Mouse (Mus musculus): ENCODE results near the gene C2cd4b. TPM values are rescaled to one million over a fixed set of nuclear protein-coding genes. Genes with fewer than 3 reads are reported as not detected.

Gene C2cd4b
- polyA plus RNA-seq, 1 experiment, result not detected

GRCm38 (mm10) chr9:67769401-67769800 lies 10.2 kb downstream of the C2cd4b start:
- no peak for TF ChIP-seq POLR2A (IDR thresholded peaks at IDR 0.05; ENCODE audit: borderline replicate concordance, low read depth, low read length)
- no peak for TF ChIP-seq CTCF (IDR thresholded peaks at IDR 0.05; ENCODE audit: low read depth, low read length)
- Histone ChIP-seq H3K4me1 (ENCODE audit: control insufficient read depth, insufficient read depth, low read length) (peaks cover under 1% of the 10 kb centered on the region), H3K4me3 (ENCODE audit: insufficient read depth, low read length) (no peak overlapping the region), H3K27ac (ENCODE audit: insufficient read depth, low read depth, low read length) (no peak overlapping the region)

- Histone ChIP-seq H3K4me1 (ENCODE audit: control insufficient read depth, insufficient read depth, low read length) (peaks cover 5% of the 10 kb centered on the region), H3K4me3 (ENCODE audit: insufficient read depth, low read length) (no peak overlapping the region), H3K27ac (ENCODE audit: insufficient read depth, low read depth, low read length) (no peak overlapping the region)
- no peak for TF ChIP-seq POLR2A (IDR thresholded peaks at IDR 0.05; ENCODE audit: borderline replicate concordance, low read depth, low read length)
These were observed 12.1 kb downstream of the C2cd4b start for GRCm38 (mm10) chr9:67771293-67771692.

- no peak overlapping the region for H3K27ac ChIP-seq (ENCODE audit: insufficient read depth, low read depth, low read length)
- peaks cover 5% of the 10 kb centered on the region for H3K4me1 ChIP-seq (ENCODE audit: control insufficient read depth, insufficient read depth, low read length)
- no peak for TF ChIP-seq POLR2A (IDR thresholded peaks at IDR 0.05; ENCODE audit: borderline replicate concordance, low read depth, low read length)
- TF ChIP-seq CTCF (IDR thresholded peaks at IDR 0.05; ENCODE audit: low read depth, low read length), result no peak
- H3K4me3 ChIP-seq (ENCODE audit: insufficient read depth, low read length), result no peak overlapping the region
These were observed 15.0 kb downstream of the C2cd4b start for GRCm38 (mm10) chr9:67774201-67774600.

- Histone ChIP-seq H3K27ac (ENCODE audit: insufficient read depth, low read depth, low read length) (no peak overlapping the region), H3K4me1 (ENCODE audit: control insufficient read depth, insufficient read depth, low read length) (peaks cover 5% of the 10 kb centered on the region), H3K4me3 (ENCODE audit: insufficient read depth, low read length) (no peak overlapping the region)
- TF ChIP-seq POLR2A (IDR thresholded peaks at IDR 0.05; ENCODE audit: borderline replicate concordance, low read depth, low read length) (no peak), CTCF (IDR thresholded peaks at IDR 0.05; ENCODE audit: low read depth, low read length) (no peak)
These were observed 19.3 kb downstream of the C2cd4b start for GRCm38 (mm10) chr9:67778553-67778952.

GRCm38 (mm10) chr9:67782786-67783185 lies 23.5 kb downstream of the C2cd4b start:
- Histone ChIP-seq H3K4me1 (ENCODE audit: control insufficient read depth, insufficient read depth, low read length) (no peaks in the 10 kb centered on the region), H3K27ac (ENCODE audit: insufficient read depth, low read depth, low read length) (no peak overlapping the region), H3K4me3 (ENCODE audit: insufficient read depth, low read length) (no peak overlapping the region)
- TF ChIP-seq POLR2A (IDR thresholded peaks at IDR 0.05; ENCODE audit: borderline replicate concordance, low read depth, low read length) (no peak), CTCF (IDR thresholded peaks at IDR 0.05; ENCODE audit: low read depth, low read length) (no peak)

GRCm38 (mm10) chr9:67783464-67783863 lies 24.2 kb downstream of the C2cd4b start:
- Histone ChIP-seq H3K27ac (ENCODE audit: insufficient read depth, low read depth, low read length) (no peak overlapping the region), H3K4me3 (ENCODE audit: insufficient read depth, low read length) (no peak overlapping the region), H3K4me1 (ENCODE audit: control insufficient read depth, insufficient read depth, low read length) (no peaks in the 10 kb centered on the region)
- TF ChIP-seq CTCF (IDR thresholded peaks at IDR 0.05; ENCODE audit: low read depth, low read length) (no peak), POLR2A (IDR thresholded peaks at IDR 0.05; ENCODE audit: borderline replicate concordance, low read depth, low read length) (no peak)

- no peak overlapping the region for H3K4me3 ChIP-seq (ENCODE audit: insufficient read depth, low read length)
- no peak overlapping the region for H3K27ac ChIP-seq (ENCODE audit: insufficient read depth, low read depth, low read length)
- no peaks in the 10 kb centered on the region for H3K4me1 ChIP-seq (ENCODE audit: control insufficient read depth, insufficient read depth, low read length)
- peak; percentile 42; the same call in 1 of the 2 replicates for TF ChIP-seq CTCF (IDR thresholded peaks at IDR 0.05; ENCODE audit: low read depth, low read length)
- no peak for TF ChIP-seq POLR2A (IDR thresholded peaks at IDR 0.05; ENCODE audit: borderline replicate concordance, low read depth, low read length)
These were observed 24.7 kb downstream of the C2cd4b start for GRCm38 (mm10) chr9:67783925-67784324.

GRCm38 (mm10) chr9:67786311-67786710 lies 27.1 kb downstream of the C2cd4b start:
- TF ChIP-seq CTCF (IDR thresholded peaks at IDR 0.05; ENCODE audit: low read depth, low read length), result no peak
- no peak for TF ChIP-seq POLR2A (IDR thresholded peaks at IDR 0.05; ENCODE audit: borderline replicate concordance, low read depth, low read length)
- H3K4me3 ChIP-seq (ENCODE audit: insufficient read depth, low read length), result no peak overlapping the region
- H3K4me1 ChIP-seq (ENCODE audit: control insufficient read depth, insufficient read depth, low read length), result no peaks in the 10 kb centered on the region
- H3K27ac ChIP-seq (ENCODE audit: insufficient read depth, low read depth, low read length), result no peak overlapping the region

- H3K4me1 ChIP-seq (ENCODE audit: control insufficient read depth, insufficient read depth, low read length), result no peaks in the 10 kb centered on the region
- TF ChIP-seq CTCF (IDR thresholded peaks at IDR 0.05; ENCODE audit: low read depth, low read length) (no peak), POLR2A (IDR thresholded peaks at IDR 0.05; ENCODE audit: borderline replicate concordance, low read depth, low read length) (no peak)
- no peak overlapping the region for H3K4me3 ChIP-seq (ENCODE audit: insufficient read depth, low read length)
- no peak overlapping the region for H3K27ac ChIP-seq (ENCODE audit: insufficient read depth, low read depth, low read length)
These were observed 28.4 kb downstream of the C2cd4b start for GRCm38 (mm10) chr9:67787671-67788070.

- Histone ChIP-seq H3K27ac (ENCODE audit: insufficient read depth, low read depth, low read length) (no peak overlapping the region), H3K4me1 (ENCODE audit: control insufficient read depth, insufficient read depth, low read length) (no peaks in the 10 kb centered on the region), H3K4me3 (ENCODE audit: insufficient read depth, low read length) (no peak overlapping the region)
- TF ChIP-seq POLR2A (IDR thresholded peaks at IDR 0.05; ENCODE audit: borderline replicate concordance, low read depth, low read length) (no peak), CTCF (IDR thresholded peaks at IDR 0.05; ENCODE audit: low read depth, low read length) (no peak)
These were observed 33.2 kb downstream of the C2cd4b start for GRCm38 (mm10) chr9:67792405-67792804.

- H3K27ac ChIP-seq (ENCODE audit: insufficient read depth, low read depth, low read length), result no peak overlapping the region
- H3K4me3 ChIP-seq (ENCODE audit: insufficient read depth, low read length), result no peak overlapping the region
- TF ChIP-seq CTCF (IDR thresholded peaks at IDR 0.05; ENCODE audit: low read depth, low read length), result no peak
- TF ChIP-seq POLR2A (IDR thresholded peaks at IDR 0.05; ENCODE audit: borderline replicate concordance, low read depth, low read length), result no peak
- H3K4me1 ChIP-seq (ENCODE audit: control insufficient read depth, insufficient read depth, low read length), result no peaks in the 10 kb centered on the region
These were observed 34.3 kb downstream of the C2cd4b start for GRCm38 (mm10) chr9:67793501-67793900.

Measured in bone marrow macrophage, adult 2 months (primary cell).